Mouse (Mus musculus) frontal cortex, postnatal 36 days (tissue): ENCODE measurements around the gene Myom1.

Experiments
- DNase-seq, 2 experiments: peaks; one replicate each; pipeline ENCODE4 v3.0.0; 2022; ENCODE audit warnings: low spot score in 2 of 2

Myom1 gene

GRCm38 (mm10) chr17:70991706-70992625, 10.5 kb upstream of the Myom1 start:
- DNase-seq = no peak

- DNase-seq = no peak
These were observed 9.8 kb upstream of the Myom1 start for GRCm38 (mm10) chr17:70992662-70993061.

- no peak for DNase-seq
These were observed 9.0 kb upstream of the Myom1 start for GRCm38 (mm10) chr17:70993385-70993807.

- DNase-seq = no peak
These were observed 7.8 kb upstream of the Myom1 start for GRCm38 (mm10) chr17:70994671-70995070.

GRCm38 (mm10) chr17:70995551-70995950, 6.9 kb upstream of the Myom1 start:
- DNase-seq = no peak

GRCm38 (mm10) chr17:70997836-70998235, 4.6 kb upstream of the Myom1 start:
- no peak for DNase-seq

GRCm38 (mm10) chr17:70998400-70998975, 3.9 kb upstream of the Myom1 start:
- no peak for DNase-seq

GRCm38 (mm10) chr17:70999187-70999586, 3.2 kb upstream of the Myom1 start:
- DNase-seq = no peak

GRCm38 (mm10) chr17:71000255-71000654, 2.2 kb upstream of the Myom1 start:
- DNase-seq = no peak

- DNase-seq = no peak
These were observed 1.4 kb upstream of the Myom1 start for GRCm38 (mm10) chr17:71001067-71001466.

GRCm38 (mm10) chr17:71001699-71002080, 743 bp upstream of the Myom1 start:
- peak; percentile 22 to 39 for DNase-seq

GRCm38 (mm10) chr17:71002744-71003094, 286 bp downstream of the Myom1 start, which contains the start of gene Myl12a:
Gene Myl12a (minus strand): TSS chr17:71002878.
- DNase-seq = no peak

- no peak for DNase-seq
These were observed 679 bp downstream of the Myom1 start for GRCm38 (mm10) chr17:71003112-71003511.

- no peak for DNase-seq
These were observed 1.3 kb downstream of the Myom1 start for GRCm38 (mm10) chr17:71003721-71004120.

- no peak for DNase-seq
These were observed 1.9 kb downstream of the Myom1 start for GRCm38 (mm10) chr17:71004186-71004960.

GRCm38 (mm10) chr17:71006976-71007375, 4.5 kb downstream of the Myom1 start:
- no peak for DNase-seq

- no peak for DNase-seq
These were observed 6.2 kb downstream of the Myom1 start for GRCm38 (mm10) chr17:71008676-71009075.

GRCm38 (mm10) chr17:71009751-71010150, 7.3 kb downstream of the Myom1 start:
- no peak for DNase-seq

GRCm38 (mm10) chr17:71010646-71011242, 8.3 kb downstream of the Myom1 start:
- no peak for DNase-seq

- no peak for DNase-seq
These were observed 9.7 kb downstream of the Myom1 start for GRCm38 (mm10) chr17:71011931-71012662.

GRCm38 (mm10) chr17:71013105-71013504, 10.7 kb downstream of the Myom1 start:
- DNase-seq = no peak
